Mouse (Mus musculus) heart, adult 9 months (tissue): ENCODE data around the gene Apc2.

Source experiments
- DNase-seq, 2 experiments: peaks; one replicate each; pipeline ENCODE4 v3.0.0; 2022; ENCODE audit warnings: low spot score in 2 of 2

Apc2 gene

DNA sequence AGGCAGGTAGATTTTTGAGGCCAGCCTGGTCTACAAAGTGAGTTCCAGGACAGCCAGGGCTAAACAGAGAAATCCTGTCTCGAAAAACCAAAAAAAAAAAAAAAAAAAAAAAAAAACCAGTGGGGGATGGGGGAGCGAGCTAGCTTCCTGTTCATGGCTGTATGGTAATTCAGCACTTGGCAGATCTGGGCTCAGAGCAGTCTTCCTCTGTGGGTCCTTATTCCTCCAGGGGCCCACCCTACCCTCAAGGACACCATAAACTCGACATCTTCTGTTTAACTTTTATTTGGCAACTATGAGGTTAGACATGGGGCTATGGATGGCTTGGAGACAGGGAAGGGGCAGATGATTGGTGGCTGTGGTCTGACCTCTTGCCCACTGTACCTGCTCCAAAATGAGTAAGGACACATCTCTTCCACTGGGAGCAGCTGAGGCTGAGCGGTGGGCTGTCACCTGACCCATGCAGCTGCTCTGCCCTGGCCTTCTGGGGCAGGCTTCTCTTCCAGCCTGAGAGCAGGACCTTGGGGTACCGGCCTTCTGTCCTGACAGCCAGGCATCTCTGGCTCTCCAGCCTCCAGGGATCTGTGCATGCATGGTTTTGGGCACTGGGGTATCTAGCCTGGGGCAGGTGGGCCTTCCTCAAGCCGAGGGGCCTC, 25.4 kb downstream of the Apc2 start:
- DNase-seq: no peak

- no peak for DNase-seq
Measured at GRCm38 (mm10) chr10:80321670-80322581, 26.1 kb downstream of the Apc2 start.

GRCm38 (mm10) chr10:80322811-80323211, 27.0 kb downstream of the Apc2 start:
- no peak for DNase-seq

- peak; percentile 72 to 75 for DNase-seq
Measured at GRCm38 (mm10) chr10:80323261-80324119, 27.7 kb downstream of the Apc2 start.

- no peak for DNase-seq
Measured at GRCm38 (mm10) chr10:80324120-80325037, 28.6 kb downstream of the Apc2 start.

DNA sequence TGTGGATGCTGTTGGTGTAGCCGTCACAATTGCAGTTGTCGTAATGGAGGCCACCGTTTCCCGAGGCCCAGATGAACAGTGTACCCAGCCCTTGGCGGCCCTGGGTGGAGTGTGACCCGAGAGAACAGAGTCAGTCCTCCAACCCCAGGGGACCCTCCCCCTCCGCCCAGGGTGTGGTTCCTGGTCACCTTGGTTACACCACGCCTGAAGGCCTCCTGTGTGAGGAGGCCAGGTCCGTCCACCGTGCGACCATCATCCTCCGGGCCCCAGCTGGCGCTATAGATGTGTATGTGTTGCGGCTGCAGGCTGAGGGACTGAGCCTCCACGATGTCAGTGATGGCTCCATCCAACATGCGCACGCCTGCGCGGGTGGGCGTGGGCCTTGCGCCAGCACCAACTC, 29.3 kb downstream of the Apc2 start:
- no peak for DNase-seq

GRCm38 (mm10) chr10:80329273-80330081, 33.7 kb downstream of the Apc2 start, which contains the start of the genes Pcsk4 and Reep6:
TSS of gene Pcsk4 (minus strand) at chr10:80329498.
TSS of gene Reep6 (plus strand) at chr10:80329953.
- peak; percentile 93 to 94 for DNase-seq

DNA sequence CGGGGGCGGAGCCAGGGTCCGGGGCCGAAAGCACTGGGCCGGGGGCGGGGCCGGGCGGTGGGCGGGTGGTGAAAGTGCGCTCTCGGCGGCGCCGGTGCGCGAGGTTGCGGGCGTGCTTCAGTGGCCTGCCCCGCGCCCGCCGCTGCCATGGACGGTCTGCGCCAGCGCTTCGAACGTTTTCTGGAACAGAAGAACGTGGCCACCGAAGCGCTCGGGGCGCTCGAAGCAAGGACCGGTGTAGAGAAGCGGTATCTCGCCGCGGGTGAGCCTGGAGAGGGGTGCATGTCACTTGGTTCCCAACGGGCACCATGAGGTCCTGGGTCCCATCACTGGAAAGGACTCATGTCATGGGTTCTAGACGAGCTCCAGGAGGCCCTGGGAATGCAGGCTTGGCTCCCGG, 34.3 kb downstream of the Apc2 start:
- DNase-seq: no peak

GRCm38 (mm10) chr10:80330888-80331287, 35.1 kb downstream of the Apc2 start:
- no peak for DNase-seq

- DNase-seq: no peak
Measured at GRCm38 (mm10) chr10:80331636-80332524, 36.1 kb downstream of the Apc2 start.

- no peak for DNase-seq
Measured at GRCm38 (mm10) chr10:80332525-80332989, 36.8 kb downstream of the Apc2 start.

DNA sequence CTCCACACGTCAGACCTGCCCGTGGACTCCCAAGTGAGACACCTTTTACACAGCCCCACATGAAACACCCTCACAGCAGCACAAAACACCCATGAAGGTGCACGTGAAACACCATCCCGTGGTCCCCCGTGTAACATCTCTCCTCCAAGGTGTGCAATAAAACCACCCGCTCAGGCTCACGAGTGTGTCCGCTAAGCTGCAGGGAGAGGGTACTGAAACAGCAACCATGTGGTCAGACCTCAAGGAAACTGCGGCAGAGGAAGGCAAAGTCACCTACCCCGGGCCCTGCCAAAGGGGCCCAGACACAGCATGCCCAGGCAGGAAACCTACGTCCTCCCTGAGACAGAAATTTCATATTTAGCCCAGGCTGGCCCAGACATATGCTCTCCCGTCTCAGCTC, 40.5 kb downstream of the Apc2 start:
- DNase-seq: no peak

DNA sequence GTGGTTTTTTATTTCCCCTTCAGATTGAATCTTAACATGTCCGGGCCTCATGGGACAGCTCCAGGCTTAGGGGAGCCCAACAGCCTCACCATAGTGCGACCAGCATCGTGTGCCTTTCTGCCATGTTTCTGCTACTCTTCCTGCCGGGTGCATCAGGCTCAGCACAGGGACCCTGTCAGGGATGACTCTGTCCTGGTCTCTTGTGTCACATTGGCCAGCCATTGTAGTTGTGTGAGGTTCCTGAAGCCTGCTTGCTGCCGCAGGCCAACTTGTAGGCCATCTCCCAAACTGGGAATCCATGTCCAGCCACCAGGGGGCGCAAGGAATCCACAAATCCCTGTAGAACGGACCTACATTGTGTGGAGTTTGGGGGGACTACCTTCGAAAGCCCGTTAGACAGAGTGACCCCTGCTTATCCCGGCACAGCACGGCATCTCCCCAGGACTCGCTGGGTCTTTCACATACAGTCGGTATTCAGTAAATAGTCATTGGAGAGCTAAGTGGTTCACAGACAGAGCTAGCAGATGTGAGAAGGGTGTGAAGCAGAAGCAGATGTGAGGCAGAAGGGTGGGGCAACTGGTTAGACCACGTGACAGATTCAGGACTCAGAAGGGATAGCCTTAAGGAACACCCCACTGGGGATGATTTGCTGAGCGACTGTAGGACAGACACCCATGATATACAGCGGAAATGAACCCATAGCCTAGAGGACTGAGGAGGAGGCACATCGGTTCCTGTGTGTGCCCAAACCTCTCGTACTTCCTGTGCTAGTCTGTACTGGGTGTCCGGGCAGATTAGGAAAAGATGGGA, 44.4 kb downstream of the Apc2 start:
- peak in 1 of 2 experiments; percentile 90 for DNase-seq

- DNase-seq: no peak
Measured at GRCm38 (mm10) chr10:80341026-80341425, 45.2 kb downstream of the Apc2 start.

- DNase-seq: no peak
Measured at GRCm38 (mm10) chr10:80341491-80342304, 45.9 kb downstream of the Apc2 start.

- DNase-seq: no peak
Measured at GRCm38 (mm10) chr10:80342305-80342748, 46.5 kb downstream of the Apc2 start.
